Mouse (Mus musculus): ENCODE measurements around the gene Ttyh2.
A peak's percentile ranks its signal among the peaks of the same experiment; 100 is the strongest.

Ttyh2 gene

DNA sequence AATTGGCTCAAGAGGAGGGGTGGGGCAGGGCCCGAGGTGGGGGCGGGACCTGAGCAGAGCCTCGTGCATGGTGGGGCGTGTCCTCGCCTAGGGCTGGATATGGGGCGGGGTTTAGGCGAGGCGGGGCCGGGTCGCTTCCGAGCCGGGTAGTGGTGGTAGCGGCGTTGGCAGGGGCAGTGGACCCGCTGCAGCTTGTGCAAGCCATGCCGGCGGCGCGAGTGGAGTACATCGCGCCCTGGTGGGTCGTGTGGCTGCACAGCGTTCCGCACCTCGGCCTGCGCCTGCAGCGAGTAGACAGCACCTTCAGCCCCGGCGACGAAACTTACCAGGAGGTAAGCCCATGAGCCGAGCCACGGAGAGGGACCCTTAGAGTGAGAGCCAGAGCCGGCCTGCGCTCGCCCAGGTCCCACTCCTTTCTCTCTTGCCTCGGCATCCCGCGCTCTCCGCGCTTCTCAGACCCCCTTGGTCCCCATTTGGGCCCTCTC is at the start of gene Ttyh2:
Gene Ttyh2, plus strand, starts transcription at position 91 of the 485 bp plus-strand sequence.
- peak; percentile 88 to 92 for DNase-seq

DNA sequence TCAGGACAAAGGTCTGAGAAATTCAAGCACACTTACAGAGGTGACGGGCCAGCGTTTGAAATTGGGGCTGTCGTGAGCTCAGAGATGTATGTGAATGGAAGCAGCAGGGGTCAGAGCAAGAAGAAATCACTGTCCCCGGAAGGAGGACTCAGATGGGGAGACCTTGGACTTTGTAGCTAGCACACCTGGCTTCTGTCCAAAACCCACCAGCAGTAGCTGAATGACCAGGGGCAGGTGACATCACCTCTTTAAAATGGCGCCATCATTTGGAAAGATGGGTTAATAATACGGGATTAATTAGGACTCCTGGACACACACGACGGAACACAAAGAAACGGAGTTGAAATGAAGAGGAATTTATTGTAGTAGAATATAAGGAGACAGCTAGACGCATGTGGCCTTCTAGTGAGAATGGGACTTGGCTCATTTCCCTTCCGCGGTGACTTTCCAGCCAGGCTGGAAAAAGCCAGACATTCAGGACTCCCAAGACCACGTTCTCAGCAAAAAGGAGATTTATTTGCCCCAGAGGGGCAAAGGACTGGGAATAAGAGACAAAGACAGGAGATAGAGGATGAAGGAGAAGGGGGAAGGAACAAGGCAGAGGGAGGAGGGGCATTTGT is 49.0 kb upstream of the Ttyh2 start:
- DNase-seq = no peak

- DNase-seq = no peak
Observed at GRCm38 (mm10) chr11:114627036-114627435, 48.2 kb upstream of the Ttyh2 start.

- no peak for DNase-seq
Observed at GRCm38 (mm10) chr11:114628032-114628431, 47.2 kb upstream of the Ttyh2 start.

DNA sequence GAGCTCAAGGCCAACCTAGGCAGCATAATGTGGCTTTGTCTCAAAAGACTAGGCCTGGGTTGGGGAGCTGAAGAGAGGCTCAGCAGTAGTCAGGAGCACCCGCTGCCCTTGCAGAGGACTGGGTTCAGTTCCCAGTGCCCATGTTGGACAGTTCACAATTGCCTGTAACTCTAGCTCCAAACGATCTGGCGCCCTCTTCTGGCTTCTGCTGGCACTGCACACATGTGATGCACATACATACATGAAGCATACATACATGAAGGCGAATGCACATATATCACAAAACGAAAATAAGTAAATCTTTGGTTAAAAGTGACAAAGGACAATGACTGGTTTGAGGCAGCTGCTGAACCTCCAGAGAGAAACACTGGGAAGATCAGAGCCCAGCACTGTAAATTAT is 45.2 kb upstream of the Ttyh2 start:
- no peak for DNase-seq

DNA sequence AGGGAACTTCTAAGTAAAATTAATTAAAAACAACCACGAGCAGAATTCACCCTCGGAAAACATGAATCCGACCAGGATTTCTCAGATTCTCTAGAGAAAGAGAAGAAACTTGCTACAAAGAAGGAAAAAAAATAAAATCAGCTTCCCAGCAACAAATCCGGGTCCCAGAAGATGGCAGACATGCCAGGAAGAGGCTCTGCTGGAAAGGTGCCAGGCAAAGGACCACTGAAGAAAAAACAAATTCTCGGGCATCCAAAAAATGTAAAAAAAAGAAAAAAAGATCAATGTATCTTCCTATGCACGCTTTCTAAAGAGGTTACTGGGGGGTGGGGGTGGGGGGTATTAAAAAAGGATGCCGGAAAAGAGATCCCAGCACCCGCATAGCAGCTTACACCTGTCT is 43.0 kb upstream of the Ttyh2 start:
- DNase-seq = no peak

GRCm38 (mm10) chr11:114636292-114636691 is 38.9 kb upstream of the Ttyh2 start:
- DNase-seq = peak; percentile 83 to 87

DNA sequence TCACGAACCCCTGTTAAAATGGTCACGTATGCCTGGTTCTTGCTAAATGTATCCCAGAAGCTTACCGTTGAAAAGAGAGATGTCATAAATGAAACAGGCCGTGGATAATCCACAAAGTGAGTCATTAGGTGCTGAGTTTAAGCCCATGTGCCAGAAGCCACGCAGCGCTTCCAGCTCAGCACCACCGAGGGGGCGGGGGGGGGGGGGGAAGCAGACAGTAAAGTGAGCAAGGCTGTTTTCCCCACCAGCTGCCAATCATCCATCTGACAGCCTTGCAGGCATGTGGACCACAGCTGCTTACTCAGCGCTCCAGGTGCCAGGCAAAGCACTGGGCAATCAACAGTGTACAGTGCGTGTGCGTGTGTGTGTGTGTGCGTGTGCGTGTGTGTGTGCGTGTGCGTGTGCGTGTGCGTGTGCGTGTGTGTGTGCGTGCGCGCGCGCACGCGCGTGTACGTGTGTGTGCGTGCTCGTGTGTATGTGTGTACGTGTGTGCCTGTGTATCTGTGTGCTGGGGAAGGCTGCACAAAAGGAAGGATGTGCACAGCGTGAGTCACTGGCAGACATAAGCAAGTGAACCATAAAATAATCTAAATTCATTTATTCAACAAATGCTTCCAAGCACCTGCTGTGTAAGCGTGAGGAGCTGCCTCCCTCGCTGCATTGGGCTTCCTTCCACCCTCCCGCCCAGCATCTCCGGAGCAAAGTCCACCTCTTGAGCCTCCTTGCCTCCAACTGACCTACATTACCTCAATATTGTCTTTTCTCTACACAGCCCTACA is 38.3 kb upstream of the Ttyh2 start:
- DNase-seq = peak; percentile 38

GRCm38 (mm10) chr11:114638647-114639290 is 36.5 kb upstream of the Ttyh2 start:
- no peak for DNase-seq

DNA sequence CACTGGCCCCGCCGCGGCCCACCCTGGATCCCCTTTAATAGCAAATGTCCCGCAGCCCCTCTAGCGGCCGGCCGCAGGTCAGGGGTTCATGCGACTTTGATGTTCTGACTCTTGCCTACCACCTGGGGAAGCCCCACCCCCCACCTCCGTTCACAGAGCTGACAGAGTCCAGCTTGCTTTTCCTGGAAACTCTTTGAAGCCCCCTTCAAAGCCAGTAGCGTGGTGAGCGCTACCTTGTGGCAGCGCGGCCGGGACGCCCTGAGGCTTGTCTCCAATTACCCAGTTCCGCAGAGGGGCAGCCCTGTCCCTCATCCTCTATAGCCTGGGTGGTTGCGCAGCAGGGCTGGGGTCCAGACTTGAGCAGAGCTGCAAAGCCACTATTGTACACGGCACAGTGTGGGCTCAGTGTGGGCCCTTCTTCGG is 35.5 kb upstream of the Ttyh2 start:
- DNase-seq = no peak

DNA sequence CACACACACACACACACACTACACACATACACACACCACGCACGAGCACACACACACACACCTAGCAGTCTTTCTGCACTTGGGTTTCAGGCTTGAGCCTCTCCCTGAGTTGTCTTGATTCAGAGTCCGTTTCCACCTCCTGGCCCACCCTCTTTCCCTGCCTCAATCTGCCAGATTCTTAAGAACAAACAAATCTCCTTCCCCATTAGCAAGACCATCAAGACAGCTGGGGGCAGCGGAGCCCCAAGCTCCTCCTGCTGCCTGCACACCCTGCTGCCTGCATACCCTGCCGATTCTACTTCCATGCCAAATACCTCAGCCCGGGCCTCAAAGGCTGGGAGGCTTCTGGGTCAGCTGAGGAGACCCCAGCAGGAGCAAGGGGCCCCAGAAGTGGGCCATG is 34.6 kb upstream of the Ttyh2 start:
- DNase-seq = no peak

GRCm38 (mm10) chr11:114641136-114641535 is 34.1 kb upstream of the Ttyh2 start:
- no peak for DNase-seq

DNA sequence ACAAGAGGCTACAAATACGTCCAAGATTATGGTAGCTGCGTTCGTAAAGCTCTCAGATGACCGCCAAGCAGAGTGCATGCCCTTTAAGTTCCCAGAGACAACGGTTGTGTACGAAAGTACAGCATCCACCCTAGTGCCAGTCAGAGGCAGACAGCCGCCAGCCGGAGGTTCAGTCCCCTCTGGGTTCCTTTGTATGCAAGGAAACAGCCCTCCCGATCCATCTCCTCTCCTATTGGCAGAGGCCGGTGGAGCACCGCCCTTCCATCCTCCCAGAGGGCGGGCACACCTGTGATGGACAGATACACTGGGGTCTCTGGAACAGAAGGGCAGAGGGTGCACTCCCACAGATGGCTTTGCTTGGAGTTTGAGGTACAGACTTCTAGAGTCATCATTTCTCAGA is 33.0 kb upstream of the Ttyh2 start:
- DNase-seq = no peak

DNA sequence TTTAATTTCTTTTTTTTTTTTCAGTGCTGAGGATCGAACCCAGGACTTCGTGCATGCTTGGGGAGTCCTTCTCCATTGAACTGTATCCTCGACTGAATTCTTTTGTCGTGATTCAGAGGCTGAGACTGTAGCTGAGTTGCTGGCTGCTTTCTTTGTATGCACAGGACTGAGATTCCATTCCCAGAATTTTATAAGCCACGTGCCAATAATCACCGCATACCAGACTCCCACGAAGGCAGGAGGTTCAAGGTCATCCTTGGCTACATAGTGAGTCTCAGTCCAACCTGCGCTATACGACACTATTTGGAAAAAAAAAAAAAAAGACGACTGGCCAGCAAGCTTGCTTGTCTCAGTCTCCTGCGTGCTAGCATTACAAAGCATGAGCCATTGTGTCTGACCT is 32.3 kb upstream of the Ttyh2 start:
- no peak for DNase-seq

- DNase-seq = no peak
Observed at GRCm38 (mm10) chr11:114644122-114644521, 31.1 kb upstream of the Ttyh2 start.

- no peak for DNase-seq
Observed at GRCm38 (mm10) chr11:114649510-114649909, 25.7 kb upstream of the Ttyh2 start.

DNA sequence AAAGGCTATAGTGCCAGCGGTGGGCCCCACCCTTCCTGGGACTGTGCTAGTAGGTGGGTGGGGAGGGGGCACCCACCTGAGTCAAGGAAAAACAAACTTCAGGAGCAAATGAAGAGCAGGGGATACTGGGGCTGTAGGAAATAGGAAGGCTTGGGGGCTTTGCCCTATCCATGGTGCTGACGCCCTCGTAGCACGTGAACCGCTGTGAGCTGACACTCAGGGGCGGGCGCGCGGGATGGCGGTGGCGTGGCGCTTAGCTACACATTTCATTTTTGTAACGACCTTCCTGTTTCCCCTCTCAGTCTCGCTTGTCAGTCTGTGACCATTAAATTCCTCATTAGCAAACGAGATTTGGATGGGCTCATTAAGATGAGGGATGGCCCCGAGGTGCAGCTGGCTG is 22.7 kb upstream of the Ttyh2 start:
- no peak for DNase-seq

DNA sequence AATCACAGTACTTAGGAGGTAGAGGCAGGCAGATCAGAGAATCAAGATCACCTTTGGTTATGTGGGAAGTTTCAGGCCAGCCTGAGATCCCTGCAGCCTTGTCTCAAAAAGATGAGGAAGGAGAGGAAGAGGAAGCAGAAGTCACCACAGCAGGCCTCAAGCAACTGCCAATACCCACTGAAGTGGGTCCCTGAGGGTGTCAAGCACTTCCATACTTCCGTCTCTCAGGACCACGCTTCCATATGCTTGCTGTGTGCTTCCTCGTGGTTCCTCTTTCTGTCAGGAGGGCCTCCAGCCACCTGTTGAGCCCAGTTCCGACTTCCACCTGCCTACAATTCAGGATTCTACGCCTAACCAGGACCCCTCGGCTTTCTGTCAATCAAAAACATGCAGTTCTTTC is 21.6 kb upstream of the Ttyh2 start:
- DNase-seq = no peak

DNA sequence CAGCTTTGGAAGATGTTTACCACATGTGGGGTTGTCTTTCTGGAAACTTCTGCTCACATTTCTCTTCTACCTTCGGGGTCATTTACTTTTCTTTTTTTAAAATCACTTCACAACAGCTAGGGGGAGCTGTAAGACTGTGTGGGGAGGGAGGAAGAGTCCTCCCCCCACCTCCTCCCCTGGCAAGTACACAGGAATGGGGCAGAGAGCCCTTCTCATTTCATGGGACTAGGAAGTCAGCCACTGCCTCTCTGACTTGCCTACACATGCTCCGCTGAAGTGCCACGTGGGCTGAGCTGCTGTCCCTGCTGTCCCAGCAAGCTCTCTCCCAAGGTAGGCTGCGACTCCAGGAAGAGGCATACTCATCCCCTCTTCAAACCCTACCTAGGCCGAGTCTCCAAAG is 20.7 kb upstream of the Ttyh2 start:
- DNase-seq = no peak

- DNase-seq = no peak
Observed at GRCm38 (mm10) chr11:114655350-114656008, 19.8 kb upstream of the Ttyh2 start.

- DNase-seq = no peak
Observed at GRCm38 (mm10) chr11:114656994-114657644, 18.1 kb upstream of the Ttyh2 start.

DNA sequence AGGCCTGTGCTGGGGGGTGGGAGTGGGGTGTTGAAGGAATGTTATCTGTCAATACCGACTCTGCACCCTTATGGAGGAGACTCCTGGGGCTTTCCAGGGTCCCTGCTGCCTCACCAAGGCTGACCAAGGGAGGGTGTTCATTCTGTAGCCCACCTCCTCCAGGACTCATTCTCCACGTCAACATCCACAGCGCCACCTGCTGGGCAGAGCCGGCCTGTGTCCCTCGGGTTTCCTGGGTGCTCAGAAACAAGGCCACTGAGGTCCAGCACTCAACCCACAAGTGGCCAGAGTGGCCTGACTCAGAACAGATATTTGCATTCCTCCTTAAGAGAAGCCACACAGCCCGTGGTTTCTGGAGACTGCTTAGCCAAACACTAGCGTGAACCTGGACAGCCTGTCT is 17.5 kb upstream of the Ttyh2 start:
- DNase-seq = peak; percentile 64 to 72

DNA sequence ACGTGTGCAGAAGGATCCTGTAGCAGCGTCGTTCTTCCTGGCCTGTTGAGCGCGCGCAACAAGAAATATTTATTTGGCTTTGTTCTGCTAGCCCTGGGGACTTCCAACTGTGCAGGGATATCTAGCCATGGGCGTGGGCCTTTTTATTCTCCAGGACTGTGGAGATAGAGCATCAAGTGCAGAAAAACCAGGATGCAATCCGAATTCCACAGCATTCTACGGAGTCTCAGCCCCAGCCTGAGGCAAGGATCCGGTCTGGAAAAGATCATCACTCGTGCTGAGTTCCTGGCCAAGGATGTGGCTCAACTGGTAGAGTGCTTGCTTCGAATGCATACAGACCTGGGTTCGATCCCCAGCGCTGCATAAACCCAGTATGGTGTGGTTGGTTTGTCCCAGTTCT is 13.1 kb upstream of the Ttyh2 start:
- no peak for DNase-seq
